Mouse (Mus musculus) Patski (cell line): Measurements from ENCODE around the gene Tnpo3. TPM values are rescaled to one million over a fixed set of nuclear protein-coding genes. Genes with fewer than 3 reads are reported as not detected.

Experiments used
- ATAC-seq: fragments of 100-300 bp; one replicate; pipeline ENCODE4 v1.8.0; 2021
- CTCF ChIA-PET: fragments of 350-600 bp; sonication (Branson Sonifier 250); formaldehyde crosslinking; loops from one replicate; lab custom pipeline; 2022; ENCODE audit warnings: inconsistent platforms; lab: Charles Lee
- POLR2A ChIA-PET: fragments of 350-600 bp; sonication (Branson Sonifier 250); formaldehyde crosslinking; loops from one replicate; lab custom pipeline; 2022; ENCODE audit warnings: antibody characterized with exemption, inconsistent platforms; lab: Charles Lee
- DNase-seq: peaks from one replicate; pipeline ENCODE4 v3.0.0-alpha.2; 2011; ENCODE audit warnings: low read depth, low spot score
- H3K27me3 ChIP-seq: fragments of 371-371 bp; one replicate; pipeline ENCODE4 v1.5.1; 2021
- CTCF ChIP-seq: fragments of 100-300 bp; IDR thresholded peaks from one replicate; pipeline ENCODE4 v1.5.1; 2021
- in situ Hi-C: fragments of 300-500 bp; cut with MboI; formaldehyde crosslinking; loops from 3 replicates; pipeline ENCODE4 v1.11.1; 2018; ENCODE audit warnings: low pct_unique_long_range_greater_than_20kb, mixed read lengths
- polyA plus RNA-seq: library from polyadenylated mRNA; unstranded; gene quantifications from one replicate; pipeline ENCODE4 v1.2.3, GENCODE M21; 2021

The Tnpo3 gene
- polyA plus RNA-seq, 1 experiment from 2014 or later = 72.2 TPM

GRCm38 (mm10) chr6:29548086-29548485, 61.6 kb downstream of the Tnpo3 start:
- CTCF ChIA-PET = interaction anchor here (0.8 to 1.1 kb wide), 3 partner anchors 8 to 125 kb away, joined by 3 read pairs; no protein-coding TSS in a partner anchor

GRCm38 (mm10) chr6:29547582-29547981, 62.1 kb downstream of the Tnpo3 start:
- in situ Hi-C loops = no loop called here
- TF ChIP-seq CTCF = no peak

More at GRCm38 (mm10) chr6:29548086-29548485, 61.6 kb downstream of the Tnpo3 start:
- no peak for TF ChIP-seq CTCF
- POLR2A ChIA-PET = no interaction called here
- ATAC-seq (no peak), DNase-seq (no peak)
- in situ Hi-C loops = no loop called here
- H3K27me3 ChIP-seq = no peaks in the 10 kb centered on the region

GRCm38 (mm10) chr6:29545611-29546010, 64.1 kb downstream of the Tnpo3 start:
- TF ChIP-seq CTCF = no peak
- in situ Hi-C loops = no loop called here

More at GRCm38 (mm10) chr6:29547582-29547981, 62.1 kb downstream of the Tnpo3 start:
- POLR2A ChIA-PET = interaction anchor here (0.6 kb wide), 1 partner anchor 16 kb away, joined by 3 read pairs; no protein-coding TSS in a partner anchor
- CTCF ChIA-PET = interaction anchor here (0.8 to 1.1 kb wide), 3 partner anchors 8 to 125 kb away, joined by 3 read pairs; no protein-coding TSS in a partner anchor
- no peaks in the 10 kb centered on the region for H3K27me3 ChIP-seq
- DNase-seq (no peak), ATAC-seq (no peak)

GRCm38 (mm10) chr6:29540956-29541355, 68.7 kb downstream of the Tnpo3 start:
- POLR2A ChIA-PET = interaction anchor here (0.7 kb wide), 1 partner anchor 11 kb away, joined by 3 read pairs; no protein-coding TSS in a partner anchor
- TF ChIP-seq CTCF = no peak
- CTCF ChIA-PET = interaction anchor here (1.9 kb wide), 1 partner anchor 24 kb away, joined by 8 read pairs; no protein-coding TSS in a partner anchor
- in situ Hi-C loops = no loop called here
- DNase-seq (no peak), ATAC-seq (no peak)
- H3K27me3 ChIP-seq = no peaks in the 10 kb centered on the region

More at GRCm38 (mm10) chr6:29545611-29546010, 64.1 kb downstream of the Tnpo3 start:
- ATAC-seq = no peak
- DNase-seq = no peak
- CTCF ChIA-PET = no interaction called here
- no peaks in the 10 kb centered on the region for H3K27me3 ChIP-seq
- POLR2A ChIA-PET = no interaction called here

- in situ Hi-C loops = no loop called here
- TF ChIP-seq CTCF = no peak
- DNase-seq (no peak), ATAC-seq (no peak)
- ChIA-PET POLR2A (interaction anchor here (0.7 kb wide), 1 partner anchor 11 kb away, joined by 3 read pairs; no protein-coding TSS in a partner anchor), CTCF (interaction anchor here (1.2 to 1.9 kb wide), 2 partner anchors 8 to 23 kb away, joined by 3 to 8 read pairs; no protein-coding TSS in a partner anchor)
- H3K27me3 ChIP-seq = no peaks in the 10 kb centered on the region
Measured at GRCm38 (mm10) chr6:29540223-29540622, 69.5 kb downstream of the Tnpo3 start.

- ATAC-seq (no peak), DNase-seq (no peak)
- no peaks in the 10 kb centered on the region for H3K27me3 ChIP-seq
- in situ Hi-C loops = no loop called here
- ChIA-PET POLR2A (no interaction called here), CTCF (interaction anchor here (1.2 to 2.1 kb wide), 3 partner anchors 9 to 22 kb away, joined by 3 to 8 read pairs (median 5); no protein-coding TSS in a partner anchor)
- TF ChIP-seq CTCF = no peak
Measured at GRCm38 (mm10) chr6:29539502-29539901, 70.2 kb downstream of the Tnpo3 start.

- ATAC-seq (no peak), DNase-seq (no peak)
- H3K27me3 ChIP-seq = no peaks in the 10 kb centered on the region
- no peak for TF ChIP-seq CTCF
- in situ Hi-C loops = no loop called here
- ChIA-PET POLR2A (no interaction called here), CTCF (no interaction called here)
Measured at GRCm38 (mm10) chr6:29537221-29537620, 72.5 kb downstream of the Tnpo3 start.

- POLR2A ChIA-PET = no interaction called here
- no peak for ATAC-seq
- no peaks in the 10 kb centered on the region for H3K27me3 ChIP-seq
- DNase-seq = no peak
- CTCF ChIA-PET = interaction anchor here (1.1 kb wide), 1 partner anchor 20 kb away, joined by 5 read pairs; no protein-coding TSS in a partner anchor
- in situ Hi-C loops = no loop called here
- TF ChIP-seq CTCF = no peak
Measured at GRCm38 (mm10) chr6:29536651-29537193, 73.0 kb downstream of the Tnpo3 start.

GRCm38 (mm10) chr6:29535316-29535715, 74.4 kb downstream of the Tnpo3 start:
- no peak for ATAC-seq

GRCm38 (mm10) chr6:29530050-29530449, 79.6 kb downstream of the Tnpo3 start:
- ChIA-PET POLR2A (no interaction called here), CTCF (interaction anchor here (1.3 to 1.8 kb wide), 2 partner anchors 9 to 13 kb away, joined by 5 read pairs; no protein-coding TSS in a partner anchor)
- TF ChIP-seq CTCF = no peak
- in situ Hi-C loops = no loop called here
- ATAC-seq (no peak), DNase-seq (no peak)
- H3K27me3 ChIP-seq = peaks cover 6% of the 10 kb centered on the region

More at GRCm38 (mm10) chr6:29535316-29535715, 74.4 kb downstream of the Tnpo3 start:
- in situ Hi-C loops = no loop called here
- TF ChIP-seq CTCF = no peak
- ChIA-PET CTCF (interaction anchor here (1.1 to 1.3 kb wide), 2 partner anchors 13 to 19 kb away, joined by 5 to 6 read pairs; no protein-coding TSS in a partner anchor), POLR2A (interaction anchor here (1.1 kb wide), 1 partner anchor 17 kb away, joined by 4 read pairs; no protein-coding TSS in a partner anchor)
- no peaks in the 10 kb centered on the region for H3K27me3 ChIP-seq
- DNase-seq = no peak
